In the genomic region with DNA sequence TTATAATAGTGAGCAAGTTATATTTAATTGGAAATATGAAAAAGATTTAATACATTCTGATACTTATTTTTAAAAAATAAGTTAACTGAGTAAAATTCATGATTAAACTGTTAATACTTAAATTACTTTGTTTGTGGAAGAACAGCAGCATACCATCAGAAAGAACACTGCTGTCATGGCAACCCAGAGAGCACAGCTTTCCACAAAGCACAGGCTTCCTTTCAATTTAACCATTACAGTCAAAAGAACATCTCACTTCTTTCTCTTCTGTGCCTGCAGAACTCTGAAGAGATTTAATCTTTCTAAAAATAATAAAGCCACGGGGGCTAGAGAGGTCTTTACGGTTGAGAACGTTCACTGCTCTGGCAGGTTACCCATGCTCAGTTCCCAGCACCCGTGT, we compare ENCODE assay signal across 31 mouse cellular contexts.
A peak's percentile ranks its signal among the peaks of the same experiment; 100 is the strongest.
DNase-seq lines count a peak whose midpoint lies in the region; ATAC-seq and TF ChIP-seq lines count a peak whose summit lies in the region.
"Had no signal": no experiment of that assay in that cellular context is flagged by ENCODE, and none has a peak within 500 bp of the region (broad histone marks: within the 10 kb centered on the region; RNA-seq: fewer than 3 reads in every experiment).

No protein-coding gene starts in this region.

- H3K4me1 ChIP-seq in forebrain, embryonic 15.5 days, result 0 out of 2 replicates have a peak, but pooled peaks cover 8% of the 10 kb centered on the region
- peaks cover 4% of the 10 kb centered on the region; the same call in 1 of the 2 replicates for H3K4me1 ChIP-seq in forebrain, embryonic 12.5 days
- no peaks in the 10 kb centered on the region for H3K4me1 ChIP-seq in hindbrain, postnatal 0 days (ENCODE audit: insufficient read depth, low read length)
- H3K4me1 ChIP-seq in hindbrain, embryonic 13.5 days (replicated peaks), result no peaks in the 10 kb centered on the region
- no peaks in the 10 kb centered on the region for H3K4me1 ChIP-seq in midbrain, embryonic 14.5 days (ENCODE audit: control insufficient read depth, insufficient read depth, low read length)
- H3K4me1 ChIP-seq in midbrain, embryonic 15.5 days, result no peaks in the 10 kb centered on the region
- H3K4me1 ChIP-seq: embryonic facial prominence, embryonic 10.5 days; embryonic facial prominence, embryonic 13.5 days; heart, embryonic 12.5 days; heart, embryonic 15.5 days had no signal

- ATAC-seq in forebrain, embryonic 15.5 days (replicated peaks), result 0 out of 2 replicates have a peak, but pooled peaks have one; percentile 35
- no peak for ATAC-seq in forebrain, embryonic 12.5 days (ENCODE audit: low FRiP score)
- 0 out of 2 replicates have a peak, but pooled peaks have one; percentile 64 for ATAC-seq in hindbrain, postnatal 0 days
- ATAC-seq in hindbrain, embryonic 13.5 days (ENCODE audit: low FRiP score), result no peak
- ATAC-seq in midbrain, embryonic 14.5 days (ENCODE audit: low FRiP score, low TSS enrichment), result no peak
- no peak for ATAC-seq in midbrain, embryonic 15.5 days (replicated peaks)
- ATAC-seq: intestine, postnatal 0 days; Patski had no signal

- H3K9me3 ChIP-seq in forebrain, embryonic 15.5 days, result no peaks in the 10 kb centered on the region
- H3K9me3 ChIP-seq in forebrain, embryonic 12.5 days, result no peaks in the 10 kb centered on the region
- H3K9me3 ChIP-seq in hindbrain, postnatal 0 days (ENCODE audit: low read length), result no peaks in the 10 kb centered on the region
- H3K9me3 ChIP-seq in hindbrain, embryonic 13.5 days, result no peaks in the 10 kb centered on the region
- H3K9me3 ChIP-seq in midbrain, embryonic 14.5 days (ENCODE audit: control insufficient read depth, low read length), result no peaks in the 10 kb centered on the region
- H3K9me3 ChIP-seq in midbrain, embryonic 15.5 days, result no peaks in the 10 kb centered on the region
- H3K9me3 ChIP-seq: embryonic facial prominence, embryonic 10.5 days; embryonic facial prominence, embryonic 13.5 days; heart, embryonic 15.5 days; hindbrain, embryonic 10.5 days had no signal

- no peaks in the 10 kb centered on the region for H3K27me3 ChIP-seq in forebrain, embryonic 15.5 days
- H3K27me3 ChIP-seq in forebrain, embryonic 12.5 days, result no peaks in the 10 kb centered on the region
- no peaks in the 10 kb centered on the region for H3K27me3 ChIP-seq in hindbrain, postnatal 0 days (ENCODE audit: insufficient read depth, low read length)
- no peaks in the 10 kb centered on the region for H3K27me3 ChIP-seq in hindbrain, embryonic 13.5 days
- H3K27me3 ChIP-seq in midbrain, embryonic 14.5 days (ENCODE audit: control insufficient read depth, insufficient read depth, low read length), result no peaks in the 10 kb centered on the region
- H3K27me3 ChIP-seq in midbrain, embryonic 15.5 days (replicated peaks), result no peaks in the 10 kb centered on the region
- H3K27me3 ChIP-seq: CH12.LX; embryonic facial prominence, embryonic 13.5 days; heart, embryonic 12.5 days; heart, embryonic 15.5 days; Patski had no signal

- no peak overlapping the region for H3K4me2 ChIP-seq in forebrain, embryonic 15.5 days (replicated peaks)
- H3K4me2 ChIP-seq in forebrain, embryonic 12.5 days, result no peak overlapping the region
- H3K4me2 ChIP-seq in hindbrain, postnatal 0 days (ENCODE audit: low read depth, low read length), result no peak overlapping the region
- H3K4me2 ChIP-seq in hindbrain, embryonic 13.5 days, result no peak overlapping the region
- no peak overlapping the region for H3K4me2 ChIP-seq in midbrain, embryonic 14.5 days (ENCODE audit: low read length)
- no peak overlapping the region for H3K4me2 ChIP-seq in midbrain, embryonic 15.5 days
- H3K4me2 ChIP-seq: embryonic facial prominence, embryonic 13.5 days; heart, embryonic 12.5 days; heart, embryonic 15.5 days; hindbrain, embryonic 14.5 days had no signal

- no peak for TF ChIP-seq CTCF in hindbrain, postnatal 0 days (IDR thresholded peaks at IDR 0.05; ENCODE audit: low read depth)
- TF ChIP-seq CTCF in brain, embryonic 14.5 days (IDR thresholded peaks at IDR 0.05; ENCODE audit: borderline replicate concordance, extremely low read depth, insufficient read depth, insufficient read length), result no peak

- peak; percentile 51 for DNase-seq in hindbrain, postnatal 0 days (ENCODE audit: low spot score)
- DNase-seq in midbrain, embryonic 14.5 days, result peak; percentile 48
- peak; percentile 56 for DNase-seq in brain, embryonic 14.5 days (ENCODE audit: low read depth)
- no peak for DNase-seq in right cerebral cortex, postnatal 4 days
- DNase-seq: adrenal gland, postnatal 10 days; adrenal gland, postnatal 36 days; B cell, adult 2 months; cerebellum, adult 11-12 months; cerebellum, adult 8-10 months; cerebellum, postnatal 10 days; cerebellum, postnatal 36 days; embryo, embryonic 11 days; gastrocnemius, postnatal 25 days; heart, adult 18-20 months; heart, postnatal 10 days; heart, postnatal 36 days had no signal

- H3K4me3 ChIP-seq in forebrain, embryonic 15.5 days, result no peak overlapping the region
- no peak overlapping the region for H3K4me3 ChIP-seq in forebrain, embryonic 12.5 days (replicated peaks)
- H3K4me3 ChIP-seq in hindbrain, postnatal 0 days (ENCODE audit: low read length), result no peak overlapping the region
- no peak overlapping the region for H3K4me3 ChIP-seq in hindbrain, embryonic 13.5 days
- no peak overlapping the region for H3K4me3 ChIP-seq in midbrain, embryonic 14.5 days (replicated peaks; ENCODE audit: low read depth, low read length)
- H3K4me3 ChIP-seq in midbrain, embryonic 15.5 days, result no peak overlapping the region
- H3K4me3 ChIP-seq: embryonic facial prominence, embryonic 10.5 days; embryonic facial prominence, embryonic 13.5 days; erythroblast, embryonic 14.5 days; heart, embryonic 12.5 days; heart, embryonic 15.5 days; hindbrain, embryonic 10.5 days had no signal

- H3K9ac ChIP-seq in forebrain, embryonic 15.5 days (replicated peaks), result no peak overlapping the region
- no peak overlapping the region for H3K9ac ChIP-seq in forebrain, embryonic 12.5 days
- no peak overlapping the region for H3K9ac ChIP-seq in hindbrain, postnatal 0 days (replicated peaks; ENCODE audit: low read length)
- H3K9ac ChIP-seq in hindbrain, embryonic 13.5 days, result no peak overlapping the region
- H3K9ac ChIP-seq in midbrain, embryonic 14.5 days (replicated peaks; ENCODE audit: low read length), result no peak overlapping the region
- no peak overlapping the region for H3K9ac ChIP-seq in midbrain, embryonic 15.5 days
- H3K9ac ChIP-seq: embryonic facial prominence, embryonic 13.5 days; heart, embryonic 12.5 days; heart, embryonic 15.5 days; hindbrain, embryonic 14.5 days had no signal

- WGBS in forebrain, embryonic 15.5 days, result 34% methylated on average over 4 of the region's 4 CpGs
- 47% methylated on average over 4 of the region's 4 CpGs for WGBS in forebrain, embryonic 12.5 days
- WGBS in hindbrain, postnatal 0 days, result 36% methylated on average over 4 of the region's 4 CpGs
- 59% methylated on average over 4 of the region's 4 CpGs for WGBS in hindbrain, embryonic 13.5 days
- 39% methylated on average over 4 of the region's 4 CpGs for WGBS in midbrain, embryonic 14.5 days
- 37% methylated on average over 4 of the region's 4 CpGs for WGBS in midbrain, embryonic 15.5 days

- no peaks in the 10 kb centered on the region for H3K36me3 ChIP-seq in forebrain, embryonic 15.5 days
- no peaks in the 10 kb centered on the region for H3K36me3 ChIP-seq in forebrain, embryonic 12.5 days (replicated peaks)
- no peaks in the 10 kb centered on the region for H3K36me3 ChIP-seq in hindbrain, postnatal 0 days (ENCODE audit: insufficient read depth, low read length)
- no peaks in the 10 kb centered on the region for H3K36me3 ChIP-seq in hindbrain, embryonic 13.5 days
- no peaks in the 10 kb centered on the region for H3K36me3 ChIP-seq in midbrain, embryonic 14.5 days (ENCODE audit: control insufficient read depth, insufficient read depth, low read length)
- no peaks in the 10 kb centered on the region for H3K36me3 ChIP-seq in midbrain, embryonic 15.5 days (replicated peaks)
- H3K36me3 ChIP-seq: embryonic facial prominence, embryonic 10.5 days; embryonic facial prominence, embryonic 13.5 days; G1E; heart, embryonic 12.5 days; heart, embryonic 15.5 days; hindbrain, embryonic 10.5 days had no signal

- TF ChIP-seq POLR2A in brain, embryonic 14.5 days (IDR thresholded peaks at IDR 0.05; ENCODE audit: borderline replicate concordance, extremely low read depth, insufficient read depth, insufficient read length, poor library complexity, severe bottlenecking), result no peak

- peak overlapping the region; percentile 23; the same call in 1 of the 2 replicates for H3K27ac ChIP-seq in forebrain, embryonic 15.5 days (replicated peaks)
- no peak overlapping the region for H3K27ac ChIP-seq in forebrain, embryonic 12.5 days
- no peak overlapping the region for H3K27ac ChIP-seq in hindbrain, postnatal 0 days
- H3K27ac ChIP-seq in hindbrain, embryonic 13.5 days, result no peak overlapping the region
- 0 out of 2 replicates have a peak overlapping the region, but pooled peaks have one; percentile 27 for H3K27ac ChIP-seq in midbrain, embryonic 14.5 days (replicated peaks; ENCODE audit: low read depth, low read length)
- H3K27ac ChIP-seq in midbrain, embryonic 15.5 days, result no peak overlapping the region
- H3K27ac ChIP-seq: embryonic facial prominence, embryonic 10.5 days; embryonic facial prominence, embryonic 13.5 days; heart, embryonic 15.5 days; hindbrain, embryonic 10.5 days; hindbrain, embryonic 14.5 days had no signal

Comparison
In these comparisons a context has a peak if more than half of its experiments do, and no peak if none do; other contexts are left out.
1. ATAC-seq: peak in forebrain, embryonic 15.5 days (single experiment) and hindbrain, postnatal 0 days (single experiment); none in forebrain, embryonic 12.5 days (single experiment), hindbrain, embryonic 13.5 days (single experiment), midbrain, embryonic 14.5 days (single experiment) and midbrain, embryonic 15.5 days (single experiment).
2. H3K27ac ChIP-seq: peak in forebrain, embryonic 15.5 days (single experiment) and midbrain, embryonic 14.5 days (single experiment); none in forebrain, embryonic 12.5 days (single experiment), hindbrain, postnatal 0 days (single experiment), hindbrain, embryonic 13.5 days (single experiment) and midbrain, embryonic 15.5 days (single experiment).